Mouse (Mus musculus) bone marrow, adult 2 months (tissue): ENCODE data around the gene Gdf10.

ENCODE experiments used
- CTCF ChIP-seq: fragments of 200-500 bp; IDR thresholded peaks from 2 replicates; pipeline ENCODE4 v1.5.1; 2011; ENCODE audit warnings: low read length, control low read depth; ENCODE audit not compliant: control insufficient read depth, insufficient read depth
- POLR2A ChIP-seq: fragments of 200-500 bp; IDR thresholded peaks from 2 replicates; pipeline ENCODE4 v1.6.1; 2011; ENCODE audit warnings: low read depth, mild to moderate bottlenecking, control low read depth, low read length, borderline replicate concordance; ENCODE audit not compliant: control insufficient read depth

DNA sequence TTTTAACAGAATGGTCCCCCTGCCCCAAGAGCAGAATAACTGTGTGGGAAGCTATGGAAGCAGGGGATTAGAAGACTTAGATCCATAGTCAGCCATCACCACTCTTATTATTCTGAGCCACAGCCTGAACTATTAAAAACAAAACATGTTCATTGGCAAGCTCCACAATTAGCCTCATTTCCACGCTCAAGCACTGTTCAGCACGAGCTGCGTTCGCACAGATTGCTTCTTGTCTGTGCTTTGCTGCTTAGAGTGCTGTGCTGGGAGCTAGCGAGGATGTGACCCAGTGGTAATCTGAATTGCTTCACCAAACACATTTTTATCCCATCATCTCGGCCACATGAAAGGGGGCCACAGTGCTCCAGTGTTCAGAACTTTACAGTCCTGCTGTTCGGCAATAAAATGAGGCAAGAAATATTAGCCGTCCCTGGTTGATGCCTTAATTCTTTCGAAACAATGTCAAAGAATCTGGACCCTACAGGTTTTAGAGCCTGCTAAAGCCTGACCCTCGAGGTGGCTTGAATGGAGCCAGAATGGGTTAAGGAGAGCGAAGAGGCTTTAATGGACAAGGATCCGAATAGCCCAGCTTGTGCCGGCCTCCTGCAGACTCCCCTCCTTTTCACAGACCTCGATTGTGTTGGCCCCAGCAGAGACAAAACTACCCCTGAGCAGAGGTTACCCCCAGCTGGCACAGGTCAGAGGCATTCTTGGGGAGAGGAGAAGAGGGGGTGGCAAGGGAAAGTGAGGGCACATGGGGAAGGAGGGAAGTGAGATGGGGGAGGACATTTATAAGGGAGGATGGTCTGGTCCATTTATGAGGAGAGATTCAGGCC, 2.4 kb upstream of the Gdf10 start:
- TF ChIP-seq POLR2A = no peak
- no peak for TF ChIP-seq CTCF
